Mouse (Mus musculus): Measurements from ENCODE around the gene Slc17a9.

Gene Slc17a9

DNA sequence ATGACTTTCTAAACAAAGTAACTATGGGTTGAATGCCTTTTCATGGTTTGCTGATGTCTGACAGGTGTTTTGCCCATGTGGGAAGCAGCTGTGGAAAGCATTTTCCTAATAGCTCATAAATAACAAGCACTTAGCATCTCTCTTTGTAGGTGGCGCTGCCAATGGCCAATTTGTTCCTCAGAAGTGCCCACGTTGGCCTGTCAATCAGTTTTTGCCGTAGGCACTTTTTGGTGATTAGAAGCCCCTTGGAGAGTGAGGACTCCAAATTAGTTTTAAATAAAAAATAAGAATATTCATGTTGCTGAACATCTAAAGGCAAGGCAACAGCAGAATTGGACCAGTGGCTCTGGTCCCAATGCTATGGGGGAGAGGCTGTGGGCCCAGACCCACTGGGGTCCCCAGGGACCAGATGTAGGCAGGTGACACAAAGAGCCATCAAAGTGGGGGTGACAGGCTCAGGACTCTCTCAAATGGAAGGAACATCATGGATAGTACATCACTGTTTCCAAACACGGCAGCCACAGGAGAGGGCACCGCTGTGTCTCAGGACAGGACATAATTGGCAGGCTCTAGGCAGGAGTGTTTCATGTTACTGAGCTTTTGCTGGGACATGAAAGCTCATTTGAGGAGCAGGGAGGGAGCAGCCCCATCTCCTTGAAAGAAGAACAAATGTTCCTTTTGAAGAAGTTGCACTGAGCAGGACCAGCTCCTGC, 30.1 kb downstream of the Slc17a9 start:
- no peak for DNase-seq (ENCODE audit: low read depth, low spot score)

DNA sequence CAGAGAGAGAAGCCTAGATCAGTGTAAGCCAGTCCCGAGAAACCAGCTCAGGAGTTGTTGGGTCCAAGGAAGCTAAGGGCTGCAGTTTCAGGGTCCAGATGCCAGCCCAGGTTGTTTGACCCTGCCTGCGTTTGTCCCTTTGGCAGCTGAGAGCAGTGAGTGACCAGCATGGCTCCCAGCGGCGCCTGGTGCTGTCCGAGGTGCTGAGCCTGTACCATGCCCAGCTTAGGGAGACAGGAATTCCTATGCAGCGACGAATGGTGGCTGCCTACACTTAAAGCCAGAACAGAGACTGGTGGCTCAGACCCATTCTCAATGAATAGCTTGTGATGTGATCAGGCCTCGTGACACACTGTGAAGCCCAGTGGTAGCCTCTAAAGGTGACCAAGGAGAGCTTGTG, 30.8 kb downstream of the Slc17a9 start:
- DNase-seq (ENCODE audit: low read depth, low spot score): no peak

DNA sequence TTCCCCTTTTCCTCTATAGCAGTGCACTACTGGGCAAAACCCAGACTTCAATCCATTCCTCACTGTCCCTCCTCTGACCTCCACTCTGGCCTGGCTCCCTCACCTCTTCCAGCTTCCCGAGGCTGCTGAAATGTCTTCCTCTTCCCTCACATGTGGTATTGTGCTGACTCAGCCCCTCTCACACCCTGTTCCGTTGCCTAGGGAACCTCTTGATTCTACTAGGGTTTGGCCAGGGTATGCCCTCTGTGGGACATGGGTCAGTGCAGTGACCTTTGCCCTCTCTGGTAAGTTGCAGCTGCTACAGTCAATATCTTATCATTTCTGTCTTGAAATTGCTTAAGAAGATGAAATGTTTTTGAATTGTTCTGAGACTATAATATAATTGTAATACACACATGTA, 31.7 kb downstream of the Slc17a9 start:
- no peak for DNase-seq (ENCODE audit: low read depth, low spot score)

DNA sequence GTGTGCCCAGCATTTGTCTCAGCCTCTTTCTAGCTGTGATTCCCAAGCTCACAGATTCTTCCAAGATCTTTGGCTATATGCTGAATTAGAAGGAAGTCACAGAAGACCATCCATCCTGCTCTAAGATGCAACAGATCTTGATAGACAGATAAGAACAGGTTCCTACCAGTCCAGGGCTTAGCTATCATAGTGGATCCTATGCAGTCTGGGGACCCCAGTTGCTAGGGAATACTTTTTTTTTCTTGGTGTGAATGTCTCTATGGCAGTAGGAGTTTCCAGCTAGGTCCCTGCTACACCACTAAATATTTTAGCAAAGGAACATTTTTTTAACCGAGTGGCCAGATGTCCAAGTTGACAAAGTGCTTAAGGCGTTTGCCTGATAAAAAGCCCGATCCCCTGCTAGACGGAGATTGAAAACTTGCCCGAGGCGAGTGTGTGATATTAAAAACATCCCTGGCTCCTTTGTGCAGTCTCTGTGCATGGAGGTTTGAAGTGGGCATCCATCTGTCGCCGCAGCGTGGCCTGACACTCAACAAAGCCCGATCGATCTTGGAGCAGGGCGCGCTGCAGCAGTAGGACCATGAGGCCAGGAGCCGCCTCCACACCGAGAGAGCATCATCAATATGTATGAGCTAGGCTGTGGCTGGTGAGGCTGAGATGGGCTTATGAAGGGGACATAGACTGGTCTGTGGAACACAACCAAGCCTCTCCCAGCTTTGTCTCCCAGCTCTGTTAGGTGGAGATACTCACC, 33.6 kb downstream of the Slc17a9 start:
- DNase-seq (ENCODE audit: low read depth, low spot score): no peak

DNA sequence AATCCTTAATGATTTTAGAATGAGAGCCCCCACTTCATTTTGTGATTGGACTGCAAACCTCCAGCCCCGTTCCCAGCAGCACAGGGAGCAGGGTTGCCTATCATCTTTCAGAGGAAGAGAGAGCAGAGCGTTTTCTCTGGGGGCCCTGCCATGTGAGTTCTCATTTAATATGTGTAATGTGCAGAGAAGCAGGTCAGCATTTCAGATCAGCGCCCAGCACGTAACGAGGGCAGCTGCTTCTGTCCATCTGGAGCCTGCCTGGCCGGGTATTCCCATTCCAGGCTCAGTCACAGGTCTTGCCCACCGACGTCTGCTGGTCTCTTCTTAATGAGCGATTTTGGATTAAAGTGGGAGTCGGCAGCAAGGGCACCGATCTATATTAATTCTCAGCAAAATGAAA, 39.9 kb downstream of the Slc17a9 start:
- DNase-seq (ENCODE audit: low read depth, low spot score): no peak

DNA sequence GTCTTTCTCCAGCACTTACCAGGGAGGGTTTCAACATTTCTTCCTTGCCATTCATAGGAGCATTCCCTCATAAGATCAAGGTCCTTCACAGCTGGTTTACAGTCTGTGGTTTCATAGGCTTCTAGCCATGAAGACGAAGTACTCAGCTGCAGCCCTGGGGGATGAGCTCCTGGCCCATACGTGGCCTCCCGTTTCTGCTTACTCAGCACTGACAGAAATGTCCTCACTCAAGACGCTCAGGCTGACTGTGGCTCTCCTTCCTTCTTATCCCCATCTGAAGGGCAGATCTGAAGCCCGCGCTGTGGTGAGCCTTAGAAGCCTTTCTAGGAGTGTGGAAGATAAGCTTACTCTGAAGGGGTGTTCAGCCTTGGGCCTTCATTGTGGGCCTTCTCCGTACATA, 40.6 kb downstream of the Slc17a9 start:
- no peak for DNase-seq (ENCODE audit: low read depth, low spot score)

DNA sequence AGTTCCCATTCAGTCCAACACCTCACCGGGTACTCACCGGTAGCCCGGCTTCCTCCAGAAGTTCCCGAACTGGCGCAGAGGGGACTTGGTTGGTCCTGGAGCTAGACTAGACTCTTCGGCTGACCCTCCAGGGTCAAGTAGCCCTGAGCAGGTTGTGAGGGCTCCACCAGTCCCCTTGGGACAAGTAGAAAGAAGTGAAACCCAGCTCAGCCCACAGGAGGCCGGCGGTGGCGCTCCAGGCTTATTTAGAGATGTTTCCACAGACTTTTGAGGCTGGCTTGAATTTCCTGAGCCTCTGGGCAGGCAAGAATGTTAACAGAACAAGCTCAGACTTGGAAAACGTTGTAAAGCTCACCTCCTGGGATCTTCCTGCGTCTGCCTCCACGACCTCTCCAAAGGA, 50.2 kb downstream of the Slc17a9 start:
- no peak for DNase-seq (ENCODE audit: low read depth, low spot score)

DNA sequence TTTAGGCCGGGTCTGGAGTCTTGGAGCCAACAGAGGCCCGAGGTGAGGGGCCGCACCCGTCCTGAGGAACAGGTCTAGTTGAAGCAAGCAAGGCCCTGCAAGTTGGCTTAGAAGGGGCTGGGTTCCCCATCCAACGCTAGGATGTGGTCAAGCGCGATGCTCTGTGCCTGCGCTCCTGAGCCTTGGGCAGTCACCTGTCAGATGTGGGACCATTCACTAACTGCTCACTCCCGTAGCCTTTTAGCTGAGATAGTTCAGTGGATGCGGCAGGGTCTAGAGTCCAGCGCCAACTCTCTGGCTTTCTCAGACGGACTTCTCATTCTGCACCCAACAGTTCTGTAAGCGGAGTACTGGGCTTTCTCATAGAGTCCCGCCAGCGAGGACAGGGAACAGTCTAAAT, 50.6 kb downstream of the Slc17a9 start:
- no peak for DNase-seq (ENCODE audit: low read depth, low spot score)

DNA sequence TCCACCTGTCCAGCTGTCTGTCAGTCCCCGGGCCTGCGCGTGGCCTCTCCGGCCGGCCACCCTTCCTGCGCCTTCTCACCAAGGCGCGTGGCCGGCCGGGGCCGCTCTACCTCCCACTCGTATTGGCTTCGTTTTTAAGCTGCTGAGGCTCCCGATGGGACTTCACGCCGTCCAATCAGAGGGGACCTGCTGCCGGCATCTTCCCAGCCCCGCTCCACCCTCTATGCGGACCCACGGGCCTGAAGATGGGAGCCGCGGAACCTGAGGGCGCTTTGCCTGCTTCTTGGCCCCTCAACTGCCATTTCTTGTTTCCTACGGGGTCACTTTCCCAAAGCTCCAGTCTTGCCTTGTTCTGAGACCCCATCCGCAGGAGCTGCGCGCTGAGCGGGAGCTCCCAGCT, 51.7 kb downstream of the Slc17a9 start, which contains the start of gene Bhlhe23:
Gene Bhlhe23, minus strand, starts transcription at position 108 of the 400 bp plus-strand sequence.
- DNase-seq (ENCODE audit: low read depth, low spot score): no peak

DNA sequence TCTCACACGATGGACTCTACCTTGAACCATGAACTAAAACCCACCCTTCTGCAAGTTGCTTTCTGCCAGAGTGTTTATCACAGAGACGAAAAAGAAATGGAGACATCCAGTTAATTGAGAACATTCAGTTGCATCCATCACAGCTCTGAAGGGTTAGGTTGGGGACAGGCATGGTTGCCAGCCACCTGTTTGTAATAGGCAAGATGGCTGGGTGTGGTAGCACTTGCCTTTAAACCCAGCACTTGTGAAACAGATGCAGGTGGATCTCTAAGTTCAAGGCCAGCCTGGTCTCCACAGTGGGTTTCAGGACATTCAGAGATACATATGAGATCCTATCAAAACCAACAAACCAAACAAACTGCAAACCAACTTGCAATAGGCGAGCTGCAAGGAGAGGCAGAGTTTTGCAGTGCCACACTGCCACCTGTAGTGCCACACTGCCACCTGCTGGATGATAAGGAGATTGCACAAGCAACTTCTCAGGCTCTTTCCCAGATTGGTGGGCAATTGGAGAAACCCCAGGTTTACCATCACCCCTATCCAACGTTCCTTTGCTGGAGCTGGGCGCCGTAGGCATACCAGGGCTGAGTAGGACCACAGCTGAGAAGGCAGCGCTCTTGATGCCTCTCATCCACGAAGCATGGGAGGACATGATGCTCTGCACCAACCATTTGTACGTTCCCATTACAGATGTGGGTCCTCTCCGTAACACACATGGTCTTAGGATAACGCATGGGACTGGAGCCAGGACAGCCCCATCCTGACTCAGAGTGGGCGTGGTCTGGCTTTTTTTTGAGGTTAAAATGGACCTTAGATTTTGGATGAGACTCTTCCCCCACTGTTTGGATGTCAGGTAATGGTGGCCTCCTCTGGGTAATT, 54.4 kb downstream of the Slc17a9 start:
- DNase-seq (ENCODE audit: low read depth, low spot score): peak; percentile 57

DNA sequence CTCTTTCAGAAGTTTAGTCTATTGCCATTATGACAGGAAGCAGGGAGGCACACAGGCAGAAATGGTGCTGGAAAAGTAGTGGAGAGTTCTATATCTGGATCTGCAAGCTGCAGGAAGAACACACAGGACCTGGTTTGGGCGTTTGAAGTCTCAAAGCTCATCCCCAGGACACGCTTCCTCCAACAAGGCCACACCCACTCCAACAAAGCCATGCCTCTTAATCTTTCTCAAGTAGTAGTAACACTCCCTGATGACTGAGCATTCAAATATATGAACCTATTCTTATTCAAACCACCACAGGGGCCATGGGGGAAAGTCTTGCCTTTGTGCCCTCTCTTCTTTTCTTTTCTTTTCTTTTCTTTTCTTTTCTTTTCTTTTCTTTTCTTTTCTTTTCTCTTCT, 55.2 kb downstream of the Slc17a9 start:
- DNase-seq (ENCODE audit: low read depth, low spot score): no peak

DNA sequence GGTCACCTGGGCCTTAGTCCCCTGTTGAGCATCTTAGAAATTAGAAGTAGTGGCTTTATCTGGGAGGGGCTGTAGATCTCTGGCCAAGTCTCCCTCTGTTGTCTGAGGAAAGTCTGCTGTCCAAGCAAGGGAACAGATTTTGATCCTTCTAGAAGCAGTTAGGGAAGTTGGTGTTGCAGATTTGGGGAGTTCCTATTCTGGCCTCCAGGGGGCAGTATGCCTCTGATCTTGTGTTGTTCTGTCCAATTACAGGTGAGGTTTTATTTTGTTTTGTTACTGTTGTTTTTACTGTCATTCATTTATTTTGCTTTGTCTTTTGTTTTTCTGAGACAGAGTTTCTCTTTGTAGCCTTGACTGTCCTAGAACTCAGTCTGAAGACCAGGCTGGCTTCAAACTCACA, 61.7 kb downstream of the Slc17a9 start:
- peak; percentile 57 for DNase-seq (ENCODE audit: low read depth, low spot score)

DNA sequence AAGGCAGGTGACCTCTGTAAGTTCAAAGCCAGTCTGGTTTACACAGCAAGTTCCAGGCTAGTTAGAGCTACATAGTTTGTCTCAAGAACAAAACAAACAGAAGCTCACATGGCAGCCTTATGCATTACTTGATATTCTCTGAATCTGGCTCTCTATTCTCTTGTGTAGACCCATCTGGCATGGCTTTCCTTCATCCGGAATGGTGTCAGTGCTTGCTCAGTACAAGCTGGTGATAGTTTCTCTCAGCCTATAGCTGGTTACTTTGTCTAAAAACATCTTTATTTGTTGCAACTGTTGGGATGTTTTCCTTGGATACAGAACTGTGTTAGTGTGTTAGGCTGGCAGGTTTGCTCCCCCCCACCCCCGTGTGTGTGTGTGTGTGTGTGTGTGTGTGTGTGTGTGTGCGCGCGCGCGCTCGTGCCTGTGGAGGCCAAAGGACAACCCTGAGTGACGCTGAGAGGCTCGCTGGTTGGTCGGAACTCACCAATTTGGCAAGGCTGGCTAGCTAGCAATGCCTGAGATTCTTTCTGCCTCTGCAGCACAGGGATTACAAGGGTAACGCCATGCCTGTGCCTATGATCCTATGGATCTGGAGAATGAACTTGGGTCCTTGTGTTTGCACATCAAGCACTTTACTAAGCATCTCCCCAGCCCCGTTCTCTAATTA, 62.6 kb downstream of the Slc17a9 start:
- no peak for DNase-seq (ENCODE audit: low read depth, low spot score)

DNA sequence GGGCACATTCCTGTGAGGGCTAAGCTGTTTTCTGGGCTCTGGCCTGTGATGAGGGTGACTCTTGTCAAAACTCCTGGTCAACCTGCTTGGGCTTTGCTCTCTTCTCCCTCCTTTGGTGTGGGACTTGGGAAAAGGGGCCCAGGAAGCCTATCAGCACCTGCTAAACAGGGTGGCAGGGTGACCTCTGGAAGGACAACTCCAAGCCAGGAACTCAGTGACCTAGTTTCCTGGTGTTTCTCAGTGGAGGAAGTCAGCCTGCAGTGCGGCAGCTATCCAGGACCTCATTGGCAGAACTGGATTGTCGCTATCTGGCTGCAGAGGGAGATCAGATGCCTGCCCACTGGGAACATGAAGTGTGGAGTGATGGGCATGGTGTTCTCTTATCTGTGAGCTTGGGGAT, 63.3 kb downstream of the Slc17a9 start:
- no peak for DNase-seq (ENCODE audit: low read depth, low spot score)

DNA sequence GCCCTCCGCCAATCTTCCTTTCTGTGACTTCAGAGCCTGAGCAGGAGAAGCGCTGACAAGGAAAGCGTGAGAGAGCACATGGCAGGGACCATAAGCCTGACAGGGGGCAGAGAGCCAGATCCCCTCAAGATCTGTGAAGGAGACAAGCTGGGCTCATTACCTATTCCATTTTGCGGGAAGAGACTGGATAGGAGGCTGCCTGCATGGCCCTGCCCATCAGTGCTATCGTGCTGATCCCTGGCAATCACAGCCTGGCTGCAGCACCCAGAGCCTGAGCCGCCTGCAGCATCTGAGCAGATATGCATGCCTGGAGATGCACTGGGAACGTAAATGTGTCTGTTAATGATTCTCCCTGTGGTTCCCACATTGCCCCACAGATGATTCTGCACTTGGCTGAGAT, 63.8 kb downstream of the Slc17a9 start:
- DNase-seq (ENCODE audit: low read depth, low spot score): no peak

DNA sequence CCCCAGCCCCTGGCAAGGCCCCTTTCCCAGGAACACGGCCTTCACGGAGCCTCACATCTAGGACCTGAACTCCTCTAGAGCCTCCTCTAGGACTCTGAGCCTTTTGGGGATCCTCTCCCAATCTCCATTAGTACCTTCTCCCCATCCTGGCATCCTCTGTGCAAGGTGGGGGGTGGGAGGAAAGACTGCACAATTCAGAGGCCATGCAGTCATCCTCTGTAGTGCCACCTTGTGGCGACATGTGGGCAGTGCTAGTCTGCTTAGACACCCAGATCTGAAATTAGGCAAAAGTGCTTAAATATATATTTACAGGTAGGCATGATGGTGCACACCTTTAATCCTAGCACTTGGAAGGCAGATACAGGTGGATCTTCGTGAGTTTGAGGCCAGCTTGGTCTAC, 66.6 kb downstream of the Slc17a9 start:
- peak; percentile 46 for DNase-seq (ENCODE audit: low read depth, low spot score)

All from A20 (cell line).